Mouse (Mus musculus) Patski (cell line): ENCODE data around the gene Hs3st3a1. TPM values are rescaled to one million over a fixed set of nuclear protein-coding genes. Genes with fewer than 3 reads are reported as not detected.

Experiments used
- ATAC-seq: fragments of 100-300 bp; one replicate; pipeline ENCODE4 v1.8.0; 2021
- CTCF ChIA-PET: fragments of 350-600 bp; sonication (Branson Sonifier 250); formaldehyde crosslinking; loops from one replicate; lab custom pipeline; 2022; ENCODE audit warnings: inconsistent platforms; lab: Charles Lee
- POLR2A ChIA-PET: fragments of 350-600 bp; sonication (Branson Sonifier 250); formaldehyde crosslinking; loops from one replicate; lab custom pipeline; 2022; ENCODE audit warnings: antibody characterized with exemption, inconsistent platforms; lab: Charles Lee
- DNase-seq: peaks from one replicate; pipeline ENCODE4 v3.0.0-alpha.2; 2011; ENCODE audit warnings: low read depth, low spot score
- H3K27me3 ChIP-seq: fragments of 371-371 bp; one replicate; pipeline ENCODE4 v1.5.1; 2021
- CTCF ChIP-seq: fragments of 100-300 bp; IDR thresholded peaks from one replicate; pipeline ENCODE4 v1.5.1; 2021
- in situ Hi-C: fragments of 300-500 bp; cut with MboI; formaldehyde crosslinking; loops from 3 replicates; pipeline ENCODE4 v1.11.1; 2018; ENCODE audit warnings: low pct_unique_long_range_greater_than_20kb, mixed read lengths
- polyA plus RNA-seq: library from polyadenylated mRNA; unstranded; gene quantifications from one replicate; pipeline ENCODE4 v1.2.3, GENCODE M21; 2021

Gene Hs3st3a1
- polyA plus RNA-seq, 1 experiment from 2014 or later, result 15.1 TPM

DNA sequence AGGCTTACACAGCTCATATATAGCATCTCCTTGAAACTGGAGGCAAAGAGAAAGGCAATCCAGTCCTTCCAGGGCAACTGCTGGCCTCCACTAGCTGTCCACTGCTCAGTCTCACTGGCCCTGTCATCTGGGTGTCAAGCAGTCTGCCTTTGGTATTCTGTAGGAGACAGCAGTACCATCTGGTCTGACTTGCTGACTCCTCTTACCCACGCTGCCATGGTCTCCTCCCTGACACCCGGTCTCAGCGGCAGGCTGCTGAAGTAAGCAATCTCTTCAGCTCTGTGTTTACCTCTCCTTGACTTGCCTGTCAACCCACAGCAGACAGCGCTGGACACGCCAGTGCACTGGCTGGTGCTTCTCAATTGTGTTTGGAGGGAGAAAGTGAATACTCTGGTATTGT, 109.1 kb downstream of the Hs3st3a1 start:
- no peak for ATAC-seq
- TF ChIP-seq CTCF, result no peak
- ChIA-PET POLR2A (no interaction called here), CTCF (interaction anchor here (1.9 kb wide), 1 partner anchor 11 kb away, joined by 5 read pairs; no protein-coding TSS in a partner anchor)
- in situ Hi-C loops, result no loop called here
- H3K27me3 ChIP-seq, result no peaks in the 10 kb centered on the region
- no peak for DNase-seq

DNA sequence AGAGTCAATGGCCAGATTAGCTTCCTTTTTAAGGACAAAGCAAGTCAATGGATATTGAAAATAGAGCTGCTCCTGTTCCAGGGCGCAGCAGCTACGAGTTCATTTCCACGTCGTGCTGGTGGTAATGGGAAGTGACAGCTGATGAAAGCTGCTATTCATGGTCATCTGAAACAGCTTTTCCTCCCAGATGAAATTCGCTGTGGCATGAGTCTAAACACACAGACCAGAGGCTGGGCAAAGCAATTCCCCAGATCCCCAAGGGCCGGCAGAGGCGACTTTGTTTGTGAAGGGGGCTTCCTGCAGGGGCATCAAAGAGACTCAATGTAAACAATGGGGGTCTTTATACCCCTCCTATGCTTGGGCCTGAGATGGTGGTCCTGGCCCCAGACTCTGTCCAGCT, 114.2 kb downstream of the Hs3st3a1 start:
- no peaks in the 10 kb centered on the region for H3K27me3 ChIP-seq
- DNase-seq (no peak), ATAC-seq (no peak)
- in situ Hi-C loops, result no loop called here
- ChIA-PET POLR2A (no interaction called here), CTCF (interaction anchor here (0.6 to 1.7 kb wide), 2 partner anchors 25 to 117 kb away, joined by 3 to 4 read pairs; no protein-coding TSS in a partner anchor)
- no peak for TF ChIP-seq CTCF

DNA sequence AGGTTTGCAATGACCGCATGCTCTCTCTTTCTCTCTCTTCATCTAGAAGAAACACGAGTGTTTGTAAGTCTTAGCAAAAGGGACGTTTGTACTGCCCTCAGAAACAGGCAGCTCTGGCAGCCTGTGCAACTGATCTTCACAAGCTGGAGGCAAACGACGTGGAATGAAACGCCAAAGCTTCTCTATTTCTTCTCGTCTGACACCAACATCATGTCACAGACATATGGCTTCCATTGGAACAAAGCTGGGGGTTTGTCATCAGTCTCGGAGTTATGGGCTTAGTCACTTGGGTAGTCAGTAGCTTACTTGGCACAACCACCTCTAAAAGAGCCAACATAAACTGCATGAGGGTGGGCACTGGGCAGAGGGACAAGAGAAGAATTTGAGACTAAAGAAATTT, 114.8 kb downstream of the Hs3st3a1 start:
- no peak for TF ChIP-seq CTCF
- ChIA-PET CTCF (no interaction called here), POLR2A (no interaction called here)
- H3K27me3 ChIP-seq, result no peaks in the 10 kb centered on the region
- ATAC-seq, result no peak
- no peak for DNase-seq
- in situ Hi-C loops, result no loop called here

DNA sequence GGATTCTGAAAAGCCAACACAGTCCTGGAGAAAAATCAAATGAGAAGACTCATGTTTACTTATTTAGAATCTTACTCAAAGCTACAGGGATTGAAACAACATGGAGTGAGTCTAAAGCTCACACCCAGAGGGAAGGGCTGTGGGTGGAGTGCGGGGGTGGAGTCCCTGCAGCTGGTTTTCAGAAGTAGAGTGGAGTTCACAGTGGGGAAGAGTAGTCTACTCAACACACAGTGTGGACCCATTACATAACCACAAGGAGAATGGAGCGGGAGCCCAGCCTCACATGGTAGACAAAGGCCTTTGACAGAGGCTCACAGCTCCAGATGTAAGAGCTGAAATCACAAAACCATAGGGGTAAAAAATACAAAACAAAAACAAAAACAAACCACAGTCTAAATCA, 123.2 kb downstream of the Hs3st3a1 start:
- TF ChIP-seq CTCF, result no peak
- in situ Hi-C loops, result no loop called here
- POLR2A ChIA-PET, result interaction anchor here (0.6 kb wide), 1 partner anchor 73 kb away, joined by 3 read pairs; no protein-coding TSS in a partner anchor
- CTCF ChIA-PET, result interaction anchor here (1.4 kb wide), 1 partner anchor 9 kb away, joined by 4 read pairs; no protein-coding TSS in a partner anchor
- no peaks in the 10 kb centered on the region for H3K27me3 ChIP-seq
- DNase-seq, result no peak
- ATAC-seq, result no peak

DNA sequence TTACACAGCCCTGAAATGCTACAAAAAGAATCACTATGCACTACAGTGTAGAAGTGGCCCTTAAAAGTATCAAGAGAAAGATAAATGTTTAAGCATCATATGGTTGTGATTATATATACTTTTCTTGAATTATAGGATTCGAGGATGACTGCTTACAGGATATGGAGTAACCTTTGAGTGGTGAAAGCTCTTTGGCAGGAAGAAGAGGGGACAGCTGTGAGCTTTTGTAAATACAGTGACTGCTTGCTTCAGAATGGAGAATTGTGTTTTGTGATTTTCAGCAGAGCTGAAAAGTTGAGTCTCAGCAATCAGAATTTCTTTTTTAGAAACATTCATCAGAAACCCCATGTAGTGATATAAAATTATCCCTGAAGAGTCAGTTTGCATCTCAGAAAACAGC, 124.3 kb downstream of the Hs3st3a1 start:
- POLR2A ChIA-PET, result no interaction called here
- DNase-seq (no peak), ATAC-seq (no peak)
- CTCF ChIA-PET, result interaction anchor here (1.7 kb wide), 1 partner anchor 37 kb away, joined by 3 read pairs; no protein-coding TSS in a partner anchor
- H3K27me3 ChIP-seq, result no peaks in the 10 kb centered on the region
- no peak for TF ChIP-seq CTCF
- in situ Hi-C loops, result no loop called here

DNA sequence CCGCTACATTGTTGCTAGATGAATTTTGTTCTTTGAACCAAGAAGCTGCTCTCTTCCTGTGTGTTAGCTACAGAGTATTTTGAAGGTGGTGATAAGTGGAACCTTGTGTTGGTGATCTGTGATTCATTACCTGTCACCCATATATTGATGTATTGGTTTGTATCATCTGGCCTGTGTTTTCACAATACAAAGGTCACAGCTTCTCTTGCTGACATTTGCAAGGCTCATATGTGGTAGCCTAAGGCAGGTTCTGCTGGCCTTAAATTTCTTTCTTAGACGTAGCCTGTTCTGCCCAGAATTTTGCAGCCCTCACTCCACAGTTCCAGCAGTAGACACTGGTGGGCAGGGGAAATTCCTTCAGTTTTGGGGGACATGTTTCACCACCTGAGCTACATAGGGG, 125.3 kb downstream of the Hs3st3a1 start:
- POLR2A ChIA-PET, result no interaction called here
- in situ Hi-C loops, result no loop called here
- DNase-seq (no peak), ATAC-seq (no peak)
- no peak for TF ChIP-seq CTCF
- H3K27me3 ChIP-seq, result no peaks in the 10 kb centered on the region
- CTCF ChIA-PET, result interaction anchor here (1.7 kb wide), 1 partner anchor 36 kb away, joined by 3 read pairs; no protein-coding TSS in a partner anchor

DNA sequence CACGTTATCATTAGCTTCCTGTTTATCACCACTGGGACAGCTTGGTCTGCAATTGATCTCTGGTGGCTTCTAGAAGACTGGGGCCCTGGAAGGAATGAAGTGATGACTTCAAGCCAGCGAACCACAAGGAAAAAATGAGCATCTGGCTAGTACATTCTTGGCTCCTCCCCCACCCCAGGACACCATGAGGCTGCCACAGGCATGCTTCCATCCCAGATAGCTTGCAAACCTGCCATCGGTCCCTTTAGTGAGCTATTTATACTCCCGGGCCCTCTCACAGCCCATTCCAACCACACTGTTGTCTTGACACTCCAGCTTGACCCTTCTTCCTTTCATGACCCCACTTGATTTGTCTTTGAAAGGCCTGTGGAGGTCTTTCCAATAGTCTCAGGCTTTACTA, 127.6 kb downstream of the Hs3st3a1 start:
- in situ Hi-C loops, result no loop called here
- DNase-seq (no peak), ATAC-seq (no peak)
- ChIA-PET CTCF (no interaction called here), POLR2A (no interaction called here)
- TF ChIP-seq CTCF, result no peak
- H3K27me3 ChIP-seq, result no peaks in the 10 kb centered on the region

Other genes starting within 250 kb of the Hs3st3a1 start
- 18.2 TPM for gene F930015N05Rik, start 1.3 kb downstream of the Hs3st3a1 start, polyA plus RNA-seq